Mouse (Mus musculus) layer of hippocampus, adult 18-20 months (tissue): Measurements from ENCODE around the gene Rere. TPM values are rescaled to one million over a fixed set of nuclear protein-coding genes. Genes with fewer than 3 reads are reported as not detected.
"Not testable (repeated sequence)": the region's sequence is repeated elsewhere in the genome, so short reads cannot be mapped to it uniquely, and the experiment has no call there.

Experiments
- DNase-seq, 2 experiments: peaks; one replicate each; pipeline ENCODE4 v3.0.0; 2022; ENCODE audit warnings: low spot score in 2 of 2
- total RNA-seq, 2 experiments: library from RNA; stranded (reverse); gene quantifications; 2 replicates each; pipeline ENCODE4 v1.2.3; 2021

Rere gene
- total RNA-seq, 2 experiments from 2014 or later = 128 to 139 TPM

DNA sequence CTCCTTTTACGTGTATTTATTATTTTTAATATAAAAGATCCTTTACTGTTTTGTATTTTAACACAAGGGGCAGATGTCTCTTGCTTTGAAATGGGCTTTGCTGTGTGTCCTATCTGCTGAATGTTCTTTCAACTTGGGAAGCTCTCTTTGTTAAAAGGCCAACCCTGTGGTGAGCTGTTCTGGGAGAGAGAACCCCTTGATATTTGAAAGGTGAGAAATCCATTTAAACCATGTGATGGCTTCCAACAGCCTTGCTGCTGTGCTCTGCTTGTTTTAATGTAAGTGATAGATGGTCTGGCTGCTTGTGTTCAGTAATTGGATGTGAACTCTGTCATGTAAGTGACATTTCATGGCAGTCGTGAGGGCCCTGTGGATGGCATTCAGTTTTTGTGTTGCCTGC is 175.4 kb downstream of the Rere start:
- DNase-seq = no peak

DNA sequence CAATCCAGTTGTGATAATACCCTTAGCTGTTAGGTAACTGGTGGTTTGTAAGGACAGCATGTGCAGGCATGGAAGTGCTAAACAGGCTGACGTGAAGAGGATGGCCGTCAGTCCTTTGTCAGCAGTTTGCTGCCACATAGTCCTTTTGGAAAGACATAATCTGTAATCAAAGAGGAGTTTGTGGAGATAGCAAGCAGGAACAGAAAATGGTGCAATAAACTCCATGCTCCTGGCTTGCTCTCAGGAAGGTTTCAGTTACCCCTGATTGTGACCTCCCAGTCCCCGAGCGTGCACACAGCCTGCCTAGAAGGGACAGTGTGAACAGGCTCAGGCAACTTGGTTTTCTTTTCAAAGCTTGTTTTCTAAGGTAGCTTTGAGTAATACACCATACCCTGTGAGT is 175.9 kb downstream of the Rere start:
- no peak for DNase-seq

DNA sequence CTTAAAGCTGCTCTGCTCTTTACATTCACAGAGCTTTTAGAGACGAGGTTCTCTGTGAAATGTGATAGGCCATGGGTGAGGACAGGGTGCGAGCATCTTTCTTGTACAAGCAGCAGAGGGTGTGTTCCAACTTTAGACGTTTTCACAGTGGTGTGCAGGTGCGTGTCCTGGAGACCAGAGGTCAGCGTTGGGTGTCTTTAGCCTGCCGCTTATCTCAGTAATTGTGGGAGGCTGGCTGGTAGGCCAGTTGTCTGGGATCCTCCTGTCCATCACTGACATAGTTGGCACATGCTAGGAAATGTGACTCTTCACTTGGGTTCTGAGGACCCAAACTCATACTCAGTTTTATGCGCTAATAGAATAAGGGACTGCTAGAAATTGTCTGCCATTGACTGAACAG is 176.3 kb downstream of the Rere start:
- no peak for DNase-seq

DNA sequence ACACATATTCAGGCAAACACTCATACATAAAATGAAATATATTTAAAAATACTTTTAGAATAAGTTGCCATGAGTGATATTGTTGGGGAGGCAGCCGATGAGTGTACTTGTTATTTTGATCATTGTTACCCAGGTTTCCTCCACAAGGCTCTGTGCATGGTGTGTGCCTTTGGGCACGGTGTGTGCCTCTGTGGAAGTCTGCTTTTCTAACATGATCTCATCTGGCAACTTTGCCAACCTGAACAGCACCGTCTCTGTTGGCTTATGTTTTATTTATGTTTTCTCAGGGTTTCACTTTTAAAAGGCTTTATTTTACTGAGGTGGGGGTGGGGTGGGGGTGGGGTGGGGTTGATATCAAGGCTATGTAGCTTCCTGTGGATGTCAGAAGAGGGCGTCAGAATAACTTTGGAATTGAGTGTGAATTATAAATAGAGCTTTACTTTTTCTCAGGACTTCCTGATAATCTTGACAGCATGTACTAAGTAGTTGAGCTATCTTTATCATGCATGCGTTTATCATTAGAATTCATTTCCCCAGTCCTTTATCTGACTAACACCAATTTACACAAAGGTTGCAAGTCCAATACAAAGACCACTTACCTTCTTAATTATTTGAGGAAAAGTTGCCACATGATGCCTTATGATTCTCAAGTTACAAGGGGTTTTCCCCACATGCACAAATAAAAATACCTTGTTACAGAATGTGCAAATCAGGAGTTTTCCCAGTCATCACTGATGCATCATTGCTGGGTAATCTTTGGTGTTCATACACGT is 177.8 kb downstream of the Rere start:
- no peak for DNase-seq

DNA sequence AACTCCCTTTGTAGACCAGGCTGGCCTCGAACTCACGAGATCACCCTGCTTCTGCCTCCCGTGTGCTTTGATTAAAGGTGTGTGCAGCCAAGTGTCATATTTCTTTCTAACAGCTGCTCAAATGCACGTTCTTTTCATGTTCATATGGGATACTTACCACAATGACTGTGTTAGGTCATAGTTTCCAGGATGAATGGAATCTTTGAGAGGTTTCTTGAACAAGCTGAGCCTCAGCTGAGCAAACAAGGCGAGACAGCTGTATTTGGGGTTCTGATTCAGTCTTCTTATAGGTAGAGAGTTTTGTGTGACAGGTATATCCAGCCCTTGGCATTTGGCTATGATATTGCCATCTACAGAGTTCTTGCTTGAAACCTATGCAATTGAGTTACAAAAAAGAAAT is 179.0 kb downstream of the Rere start:
- DNase-seq = no peak

DNA sequence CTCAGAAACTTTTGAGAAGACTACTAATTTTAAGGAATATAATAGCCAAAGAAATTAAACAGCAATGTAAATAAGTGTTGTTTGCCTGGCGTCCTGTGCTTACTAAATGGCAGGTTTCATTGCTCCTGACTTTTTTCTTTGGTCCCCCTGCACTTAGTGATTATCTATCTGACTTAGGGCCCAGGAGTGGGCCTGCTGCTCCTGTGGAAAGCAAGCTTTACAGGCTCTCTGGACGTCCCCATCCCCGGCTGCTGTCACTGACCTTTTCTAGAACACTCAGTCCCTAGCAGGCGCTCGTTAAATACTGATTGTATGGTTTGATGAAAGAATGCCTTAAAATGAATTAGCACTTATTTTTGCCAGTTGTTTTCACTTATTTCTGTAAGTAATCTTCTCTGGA is 179.6 kb downstream of the Rere start:
- DNase-seq = no peak

DNA sequence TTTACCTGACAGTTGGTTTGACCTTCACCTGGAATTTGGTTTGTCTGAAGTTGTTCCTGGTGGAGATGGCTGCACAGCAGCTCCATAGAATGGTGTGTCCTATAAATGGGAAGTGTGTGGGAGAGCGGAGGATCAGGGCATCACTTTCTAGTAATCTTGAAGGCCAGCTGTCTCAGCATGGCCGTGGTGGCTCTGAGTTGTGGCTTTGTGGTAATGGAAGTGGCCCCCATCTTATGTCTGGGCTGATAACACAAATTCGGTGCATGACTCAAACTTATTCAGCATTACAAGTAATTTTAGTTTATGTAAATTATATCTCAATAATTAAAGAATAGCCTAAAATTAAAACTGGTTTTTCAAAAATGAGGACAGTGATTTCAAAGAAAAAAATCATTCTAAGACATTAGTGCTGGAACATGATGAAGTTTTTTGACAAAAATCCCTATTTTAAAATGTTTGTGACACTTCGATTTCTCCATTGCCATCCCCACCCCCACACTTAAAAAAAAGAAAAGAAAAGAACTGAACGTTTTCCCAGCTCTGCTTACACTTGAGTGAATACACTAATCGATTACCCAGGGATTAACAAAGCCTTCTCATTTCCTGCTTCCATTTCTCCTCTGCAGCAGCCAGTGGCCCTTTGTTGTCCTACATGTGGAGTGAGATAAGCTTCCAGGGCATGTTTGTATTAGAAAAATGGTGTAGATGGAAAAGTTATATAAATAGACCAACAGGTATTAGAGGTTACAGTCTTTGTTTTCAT is 180.2 kb downstream of the Rere start:
- no peak for DNase-seq

DNA sequence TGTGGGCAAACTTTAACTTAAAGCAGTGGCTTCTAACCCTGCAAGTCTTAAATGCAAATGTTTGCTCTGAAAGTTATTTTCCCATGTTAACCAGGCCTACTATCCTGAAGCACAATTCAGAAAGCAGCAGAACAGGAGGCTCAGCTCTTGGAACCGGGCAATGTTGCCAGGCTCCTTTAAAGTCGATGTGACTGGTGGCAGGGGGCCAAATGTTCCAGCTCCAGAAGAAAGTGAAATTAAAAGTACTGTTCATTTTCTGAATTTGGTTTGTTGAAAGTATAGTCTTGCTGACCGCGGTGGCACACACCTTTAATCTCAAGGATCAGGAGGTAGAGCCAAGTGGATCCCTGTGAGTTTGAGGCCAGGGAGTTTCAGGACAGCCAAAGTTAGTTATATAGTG is 180.9 kb downstream of the Rere start:
- DNase-seq = peak in 1 of 2 experiments; percentile 72

DNA sequence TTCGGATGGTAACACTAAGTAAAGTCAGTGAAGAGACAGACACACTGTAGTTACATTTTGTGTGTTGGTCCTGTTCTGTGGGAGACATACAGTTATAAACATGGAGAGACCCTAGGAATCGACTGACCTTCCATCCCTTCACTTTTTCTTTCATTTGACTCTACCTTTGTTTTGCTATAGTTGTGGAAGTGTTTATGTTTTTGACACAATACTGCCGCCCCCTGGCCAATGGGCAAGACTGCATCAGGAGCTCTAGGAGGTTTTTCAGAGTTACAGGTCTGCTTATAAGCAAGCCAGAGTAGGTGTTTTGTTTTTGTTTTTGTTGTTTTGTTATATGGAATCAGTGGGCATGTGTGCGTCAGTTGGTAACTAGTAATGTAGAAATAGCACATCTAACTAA is 184.3 kb downstream of the Rere start:
- peak in 1 of 2 experiments; percentile 77 for DNase-seq

DNA sequence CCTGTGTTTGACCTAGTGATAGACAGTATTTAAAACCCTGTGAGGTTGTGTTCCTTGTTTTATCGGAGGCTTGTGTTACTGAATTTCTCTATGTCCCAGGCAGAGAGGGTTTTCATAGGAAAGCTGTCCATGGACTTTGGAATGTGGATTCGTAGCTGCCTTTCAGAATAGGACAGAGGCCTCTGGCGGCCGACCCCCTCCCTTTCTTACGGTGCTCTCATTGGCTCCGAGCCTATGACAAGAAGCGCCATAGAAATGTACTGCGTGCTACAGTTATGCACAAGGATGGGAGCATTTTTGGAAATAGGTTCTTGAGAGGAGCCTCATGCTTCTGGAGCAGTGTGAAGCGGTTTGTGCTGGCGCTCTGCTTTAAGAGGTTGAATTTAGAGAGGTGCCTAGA is 187.8 kb downstream of the Rere start:
- no peak for DNase-seq

DNA sequence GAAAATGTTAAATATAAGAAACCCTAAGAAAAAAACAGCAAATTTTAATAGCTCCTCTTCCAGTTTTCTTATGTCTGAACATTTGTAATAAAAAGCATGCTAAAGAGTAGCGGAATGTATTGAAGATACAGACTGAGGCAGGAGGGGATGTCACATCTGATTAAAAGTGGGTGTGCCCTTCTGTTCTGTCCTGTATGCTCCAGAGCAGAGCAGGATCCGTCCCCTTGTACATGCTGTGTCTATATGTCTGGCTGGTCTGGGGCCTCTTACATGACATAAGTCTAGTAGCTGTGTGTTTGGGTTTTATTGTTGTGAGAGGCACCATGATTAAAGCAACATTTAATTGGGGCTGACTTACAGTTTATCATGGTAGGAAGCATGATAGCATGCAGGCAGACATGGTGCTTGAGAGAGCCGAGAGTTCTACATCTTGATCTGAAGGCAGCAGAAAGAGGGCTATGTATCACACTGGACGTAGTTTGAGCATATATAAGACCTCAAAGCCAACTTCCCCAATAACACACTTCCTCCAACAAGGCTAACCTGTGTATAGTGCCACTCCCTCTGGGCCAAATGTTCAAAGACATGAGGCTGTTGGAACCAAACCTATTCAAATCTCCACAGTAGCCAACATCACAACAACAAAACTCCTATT is 189.4 kb downstream of the Rere start:
- no peak for DNase-seq

DNA sequence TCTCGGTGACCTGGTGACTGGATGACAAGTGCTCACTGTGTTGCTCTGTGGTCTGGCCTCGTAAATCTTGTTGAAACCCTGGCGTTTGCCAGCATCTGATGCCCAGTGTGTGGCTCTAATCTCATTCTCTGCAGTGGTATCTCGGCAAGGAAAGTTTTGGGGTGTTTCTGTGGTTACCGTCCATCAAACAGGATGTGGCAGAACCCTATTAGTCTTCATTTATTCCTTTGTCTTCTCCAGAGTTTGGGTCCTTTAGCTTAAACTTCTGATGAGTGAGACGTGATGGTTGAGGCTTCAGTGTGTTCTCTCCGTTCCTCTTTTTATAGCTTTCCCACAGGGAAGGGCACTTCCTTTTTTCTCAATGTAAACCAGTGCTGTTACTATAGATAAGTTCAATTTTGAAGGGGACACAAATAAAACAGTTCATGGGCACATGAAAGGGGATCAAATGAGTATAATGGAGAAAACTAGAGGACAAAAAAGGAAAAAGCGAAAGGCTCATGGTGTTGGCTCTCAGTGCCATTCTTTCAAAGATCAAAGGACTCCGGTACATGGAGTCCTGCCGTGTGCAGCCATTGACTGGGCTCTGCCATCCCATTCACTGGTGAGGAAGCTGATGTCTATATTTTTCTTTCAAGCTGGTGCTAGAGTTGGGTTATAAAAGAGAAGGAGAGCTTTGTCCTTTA is 191.4 kb downstream of the Rere start:
- no peak for DNase-seq

DNA sequence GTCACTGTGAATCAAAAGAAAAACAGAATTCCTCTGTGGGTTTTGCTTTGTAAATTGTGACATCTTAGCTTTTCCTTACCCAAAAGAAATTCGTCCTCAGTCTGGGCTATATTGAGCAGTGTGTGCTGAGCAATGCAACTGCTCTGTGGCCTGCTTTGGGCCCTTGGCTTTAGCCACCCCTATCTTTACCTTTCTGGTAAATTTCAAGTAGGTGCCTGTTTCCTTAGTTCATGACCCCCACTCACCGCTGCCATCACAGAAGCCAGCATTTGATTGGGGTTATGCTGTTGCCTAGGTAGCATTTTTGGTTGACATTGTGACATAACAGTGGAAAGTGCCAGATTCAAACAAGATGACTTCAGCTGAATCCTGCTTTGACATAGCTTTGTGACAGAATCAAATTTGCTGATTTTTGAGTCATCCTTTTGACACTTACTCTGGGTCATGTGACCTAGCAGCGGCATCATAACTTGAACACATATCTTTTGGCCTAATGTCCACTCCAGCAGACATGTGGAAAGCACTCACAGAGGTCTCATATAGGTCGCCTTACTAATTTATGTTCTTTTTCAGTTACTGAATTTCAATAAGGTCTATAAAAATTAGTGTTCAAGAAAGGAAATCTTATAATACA is 192.1 kb downstream of the Rere start:
- no peak for DNase-seq

DNA sequence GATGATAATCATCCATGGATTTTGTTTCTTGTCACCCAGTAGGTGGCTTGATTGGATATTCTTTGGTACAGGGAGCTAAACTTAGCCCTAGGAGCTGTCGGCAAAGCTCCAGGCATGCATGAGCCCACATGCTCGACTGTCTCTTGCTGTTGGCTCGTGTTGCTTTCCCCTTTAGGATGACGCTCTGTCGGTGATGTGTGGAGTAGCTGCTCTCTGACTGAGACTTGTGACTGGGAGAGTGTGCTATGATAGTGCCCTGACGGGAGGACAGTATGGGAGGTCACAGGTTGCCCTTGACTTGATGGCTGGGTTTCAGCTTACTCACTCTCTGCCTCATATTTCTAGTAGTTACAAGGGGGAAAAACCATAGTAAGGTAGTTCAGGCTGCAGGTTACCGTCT is 192.6 kb downstream of the Rere start:
- DNase-seq = peak; percentile 51 to 76

DNA sequence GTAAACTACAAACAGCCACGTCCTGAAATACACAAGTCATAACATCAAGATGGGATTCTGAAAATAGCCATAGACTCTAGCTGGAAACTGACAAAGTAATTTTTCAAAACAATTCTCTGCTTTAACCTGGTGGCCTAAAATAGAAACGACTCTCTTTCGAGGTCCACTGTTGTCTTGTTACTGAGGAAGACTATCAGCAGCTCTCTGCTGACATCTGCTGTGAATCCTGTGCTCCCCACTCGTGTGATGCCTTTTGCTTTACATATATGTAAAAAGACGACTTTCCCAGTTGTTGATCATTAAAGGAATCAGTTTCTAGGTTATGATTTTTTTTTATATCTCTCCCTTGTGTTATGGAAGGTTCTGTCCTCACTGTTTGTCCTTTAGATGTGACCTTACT is 194.8 kb downstream of the Rere start:
- no peak for DNase-seq

DNA sequence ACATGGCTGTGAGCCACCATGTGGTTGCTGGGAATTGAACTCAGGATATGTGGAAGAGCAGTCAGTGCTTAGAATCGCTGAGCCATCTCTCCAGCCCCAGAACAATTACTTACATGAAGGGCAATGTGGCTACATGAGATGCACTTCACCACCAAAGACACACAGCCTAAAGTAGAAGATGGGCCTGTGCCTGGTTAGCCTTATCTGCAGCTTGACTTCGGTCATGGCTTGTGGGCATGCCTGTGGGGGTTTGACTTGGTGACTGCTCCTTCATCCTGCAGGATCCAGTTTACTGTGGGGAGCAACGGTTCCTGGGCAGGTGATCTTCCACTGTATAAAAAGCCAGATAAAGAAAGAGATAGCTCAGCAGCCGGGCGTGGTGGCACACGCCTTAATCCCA is 196.6 kb downstream of the Rere start:
- no peak for DNase-seq

DNA sequence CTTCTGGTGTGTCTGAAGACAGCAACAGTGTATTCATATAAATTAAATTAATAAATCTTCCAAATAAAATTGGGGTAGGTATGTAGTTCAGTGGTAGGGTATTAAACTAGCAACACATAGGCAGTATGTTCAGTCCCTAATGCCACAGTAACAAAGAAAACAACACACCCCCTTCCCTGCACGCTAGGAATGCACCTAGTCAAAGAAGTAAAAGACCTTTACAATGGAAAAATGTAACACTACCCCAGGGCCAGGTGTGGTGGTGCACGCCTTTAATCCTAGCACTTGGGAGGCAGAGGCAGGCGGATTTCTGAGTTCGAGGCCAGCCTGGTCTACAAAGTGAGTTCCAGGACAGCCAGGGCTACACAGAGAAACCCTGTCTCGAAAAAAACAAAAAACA is 201.6 kb downstream of the Rere start:
- DNase-seq = not testable (repeated sequence)

DNA sequence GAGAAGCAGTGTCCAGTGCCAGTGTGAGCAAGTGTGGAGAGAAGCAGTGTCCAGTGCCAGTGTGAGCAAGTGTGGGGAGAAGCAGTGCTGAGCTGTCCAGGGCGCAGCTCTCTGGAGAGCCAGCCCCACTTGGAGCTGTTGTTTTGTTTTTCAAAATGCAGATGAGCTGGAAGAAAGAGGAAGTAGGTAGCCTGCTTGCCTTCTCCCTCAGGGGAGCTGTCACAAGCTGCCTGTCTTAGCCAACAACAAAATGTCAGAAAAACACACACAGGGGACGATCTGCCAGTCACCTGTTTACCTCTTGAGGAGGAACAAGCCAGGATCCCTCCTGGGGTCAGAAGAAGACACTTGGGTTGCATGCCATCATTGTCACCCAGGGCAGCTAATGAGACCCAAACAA is 204.7 kb downstream of the Rere start:
- DNase-seq = no peak

DNA sequence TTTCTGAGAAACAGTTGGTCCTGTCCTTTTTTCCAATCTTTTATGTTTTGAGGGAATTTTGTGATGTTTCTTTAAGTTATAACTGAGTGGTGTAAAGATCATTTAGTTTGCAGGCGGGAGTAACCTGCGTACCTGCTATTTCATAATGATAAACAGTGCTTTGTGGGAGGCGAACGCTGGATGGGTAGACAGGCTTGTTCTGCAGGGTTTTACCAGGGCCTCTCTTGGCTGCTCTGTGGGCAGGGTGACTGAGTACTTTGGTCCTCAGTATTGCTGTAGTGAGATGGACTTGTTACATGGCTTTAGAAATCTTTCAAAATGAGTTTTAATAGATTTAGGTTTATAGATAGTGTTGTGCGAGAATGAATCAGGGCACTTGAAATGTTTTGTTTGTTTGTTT is 205.7 kb downstream of the Rere start:
- DNase-seq = no peak

DNA sequence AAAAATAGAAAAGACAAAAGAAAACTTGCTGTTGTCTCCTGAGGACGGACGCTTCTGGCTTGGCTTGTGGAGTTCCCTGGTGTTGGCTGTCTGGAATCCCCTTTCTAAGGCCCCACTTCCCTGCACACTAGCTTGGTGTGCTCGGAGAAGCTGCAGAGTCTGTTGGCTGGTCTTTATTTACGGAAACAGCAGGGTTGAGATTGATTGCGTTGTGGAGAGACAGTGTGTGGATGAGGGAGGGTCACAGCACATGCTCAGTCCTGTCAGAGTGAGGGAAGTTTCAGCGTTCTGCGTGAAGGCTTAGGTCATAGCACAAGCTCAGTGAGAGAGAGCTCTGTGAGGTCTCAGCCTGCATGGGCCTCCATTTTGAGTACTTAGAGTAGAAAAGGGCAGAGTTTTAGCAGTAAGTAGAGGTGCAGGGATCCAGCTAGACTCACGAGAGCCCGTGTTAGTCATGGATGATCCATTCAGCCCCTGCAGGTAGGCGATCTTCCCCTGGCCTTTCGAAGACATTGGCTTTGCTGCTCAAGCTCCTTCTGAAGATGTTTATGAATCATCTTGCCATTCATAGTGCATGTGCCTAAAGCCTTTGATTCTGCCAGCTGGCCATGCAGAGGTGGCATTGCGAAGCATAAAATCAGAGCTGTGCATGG is 206.8 kb downstream of the Rere start:
- peak; percentile 71 to 85 for DNase-seq

DNA sequence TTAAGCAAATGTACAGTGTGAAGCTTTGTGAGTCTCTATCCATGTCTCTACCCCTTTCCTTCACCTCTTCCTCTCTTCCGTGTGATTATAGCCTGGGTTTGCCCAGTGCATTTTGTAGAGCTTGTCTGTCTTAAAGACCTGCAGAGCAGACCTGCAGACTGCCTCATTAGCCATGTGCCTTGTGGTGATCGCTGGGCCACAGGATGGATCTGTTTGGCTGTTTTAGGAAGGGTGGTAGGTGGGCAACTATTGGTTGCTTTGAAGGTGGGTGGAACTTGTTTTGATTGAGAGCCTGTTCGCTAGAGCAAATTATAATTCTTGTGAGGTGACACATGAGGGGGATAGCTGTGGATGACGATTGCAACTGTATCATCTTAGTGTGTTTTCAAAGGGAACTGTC is 207.3 kb downstream of the Rere start:
- DNase-seq = peak; percentile 47 to 48
